Mouse (Mus musculus): ENCODE measurements around the gene Gm13283. TPM values are rescaled to one million over a fixed set of nuclear protein-coding genes. Genes with fewer than 3 reads are reported as not detected.

The Gm13283 gene
- not detected for polyA plus RNA-seq (2017; shearing (Covaris generic))

DNA sequence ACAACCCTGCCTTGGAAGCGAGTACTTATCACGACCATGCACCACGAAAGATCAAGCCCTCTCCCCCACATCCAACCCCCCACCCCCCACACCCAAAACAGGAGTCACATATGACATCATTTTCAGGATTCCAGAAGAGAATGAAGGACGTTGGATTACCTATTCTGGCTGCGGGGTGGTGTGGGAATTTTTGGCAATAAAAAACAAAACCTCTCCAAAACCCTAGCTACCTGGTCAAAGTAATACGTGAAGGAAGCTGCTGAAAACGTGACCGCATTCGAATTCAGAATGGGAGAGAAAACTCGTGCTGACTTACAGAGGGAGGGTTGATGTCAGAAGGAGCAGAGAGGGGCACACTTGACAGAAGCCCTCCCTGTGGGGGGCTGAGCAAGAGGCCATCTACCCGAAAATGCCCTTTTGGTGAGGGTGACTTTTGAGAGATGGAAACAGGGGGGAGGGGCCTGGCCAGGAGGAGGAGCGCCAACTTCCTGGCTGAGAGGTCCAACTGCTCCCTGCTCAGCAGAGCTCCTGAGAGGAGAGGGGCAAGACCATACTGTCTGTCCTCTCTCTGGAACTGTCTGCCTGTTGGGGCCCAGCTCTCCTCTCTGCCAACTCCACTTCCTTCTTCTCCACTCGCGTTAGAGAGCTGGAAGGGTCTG is at the start of gene Gm13283:
Gene Gm13283, plus strand, starts transcription at position 510 of the 659 bp plus-strand sequence.

DNA sequence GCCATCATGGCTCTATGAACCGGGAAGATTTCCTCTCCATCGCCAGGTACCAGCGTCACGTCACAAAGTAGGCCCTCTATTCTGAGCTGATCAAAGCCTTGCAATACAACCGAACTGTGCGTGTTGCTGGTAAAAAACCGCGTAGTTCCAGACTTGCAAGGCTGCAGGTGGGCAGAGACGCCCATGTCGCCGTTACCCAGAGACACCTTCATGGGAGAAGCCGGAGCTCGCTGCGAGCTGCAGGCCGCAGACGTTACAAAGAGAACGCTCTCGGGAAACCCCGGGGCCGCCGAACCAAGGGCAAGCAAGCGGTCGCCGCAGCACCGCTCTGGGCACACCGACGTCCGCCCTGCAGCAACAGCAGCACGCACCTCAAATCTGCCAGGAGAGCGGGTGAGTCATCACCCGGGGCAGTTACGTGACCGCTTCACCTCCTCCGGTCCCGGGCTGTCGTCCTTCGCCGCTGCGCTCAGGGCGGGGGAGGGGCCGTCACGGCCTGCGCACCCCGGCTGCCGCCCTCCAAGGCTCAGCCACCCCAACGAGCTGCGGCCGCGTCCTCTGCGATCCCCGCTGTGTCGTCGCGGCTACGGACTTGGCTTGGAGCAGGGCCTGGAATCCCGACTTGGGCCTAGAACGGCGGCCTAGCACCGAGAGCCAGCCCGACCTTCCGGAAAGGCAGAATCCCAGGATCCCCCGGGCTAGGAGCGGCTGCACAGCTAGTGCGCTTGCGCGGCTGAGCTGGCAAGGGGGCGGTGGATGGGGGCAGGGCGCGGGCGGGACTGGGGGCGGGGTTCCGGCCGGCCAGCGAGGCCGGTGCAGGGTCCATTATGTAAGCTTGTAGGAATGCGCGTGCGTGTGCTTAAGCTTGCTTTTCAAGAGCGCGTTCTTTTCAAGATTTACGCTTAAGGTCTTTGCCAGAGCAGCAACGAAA is 37.9 kb upstream of the Gm13283 start, which contains the start of the genes Gm26566 and Klhl9:
Gene Gm26566, plus strand, starts transcription at position 15 of the 931 bp plus-strand sequence.
Gene Klhl9, minus strand, starts transcription at position 675 of the 931 bp plus-strand sequence.

DNA sequence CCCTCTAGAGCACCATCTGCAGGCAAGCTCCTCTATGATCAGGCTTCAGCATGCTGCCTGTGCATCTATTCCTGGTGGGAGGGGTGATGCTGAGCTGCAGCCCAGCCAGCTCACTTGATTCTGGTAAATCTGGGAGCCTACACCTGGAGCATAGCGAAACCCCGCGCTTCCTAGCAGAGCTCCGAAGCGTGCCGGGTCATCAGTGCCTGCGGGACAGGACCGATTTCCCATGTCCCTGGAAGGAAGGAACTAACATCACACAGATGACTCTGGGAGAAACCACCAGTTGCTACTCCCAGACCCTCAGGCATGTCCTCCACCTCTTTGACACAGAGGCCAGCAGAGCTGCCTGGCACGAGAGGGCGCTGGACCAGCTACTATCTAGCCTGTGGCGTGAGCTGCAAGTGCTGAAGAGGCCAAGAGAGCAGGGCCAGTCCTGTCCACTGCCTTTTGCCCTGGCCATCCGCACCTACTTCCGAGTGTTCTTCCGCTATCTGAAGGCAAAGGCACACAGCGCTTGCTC is 5.0 kb upstream of the Gm13283 start, which contains the start of gene Gm13271:
Gene Gm13271, plus strand, starts transcription at position 51 of the 523 bp plus-strand sequence.

DNA sequence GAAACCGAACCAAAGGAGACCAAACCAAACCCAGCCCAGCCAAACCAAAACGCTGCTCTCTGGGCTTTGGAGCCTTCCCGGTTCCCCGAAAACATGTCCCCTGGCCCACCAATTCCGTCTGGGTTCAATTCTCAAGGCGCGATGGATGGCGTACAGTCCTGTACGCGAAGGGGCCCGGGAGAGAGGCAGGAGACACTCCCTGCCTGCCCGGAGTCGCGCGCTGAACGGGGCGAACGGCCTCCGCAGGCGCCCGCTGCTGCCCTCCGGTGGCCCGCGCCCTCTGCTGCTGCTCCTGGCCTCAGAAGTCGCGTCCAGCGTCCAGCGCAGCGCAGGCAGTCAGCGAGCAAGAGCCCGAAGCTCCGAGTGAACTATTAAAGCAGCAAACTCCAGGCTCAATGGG is 13.6 kb downstream of the Gm13283 start, which contains the start of gene Gm13290:
Gene Gm13290, plus strand, starts transcription at position 301 of the 400 bp plus-strand sequence.

DNA sequence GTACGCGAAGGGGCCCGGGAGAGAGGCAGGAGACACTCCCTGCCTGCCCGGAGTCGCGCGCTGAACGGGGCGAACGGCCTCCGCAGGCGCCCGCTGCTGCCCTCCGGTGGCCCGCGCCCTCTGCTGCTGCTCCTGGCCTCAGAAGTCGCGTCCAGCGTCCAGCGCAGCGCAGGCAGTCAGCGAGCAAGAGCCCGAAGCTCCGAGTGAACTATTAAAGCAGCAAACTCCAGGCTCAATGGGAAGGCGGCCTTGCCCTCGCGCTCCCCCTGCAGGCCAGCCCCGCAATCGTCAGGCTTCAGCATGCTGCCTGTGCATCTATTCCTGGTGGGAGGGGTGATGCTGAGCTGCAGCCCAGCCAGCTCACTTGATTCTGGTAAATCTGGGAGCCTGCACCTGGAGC is 16.7 kb downstream of the Gm13283 start, which contains the start of gene Gm13289:
Gene Gm13289, plus strand, starts transcription at position 301 of the 400 bp plus-strand sequence.

DNA sequence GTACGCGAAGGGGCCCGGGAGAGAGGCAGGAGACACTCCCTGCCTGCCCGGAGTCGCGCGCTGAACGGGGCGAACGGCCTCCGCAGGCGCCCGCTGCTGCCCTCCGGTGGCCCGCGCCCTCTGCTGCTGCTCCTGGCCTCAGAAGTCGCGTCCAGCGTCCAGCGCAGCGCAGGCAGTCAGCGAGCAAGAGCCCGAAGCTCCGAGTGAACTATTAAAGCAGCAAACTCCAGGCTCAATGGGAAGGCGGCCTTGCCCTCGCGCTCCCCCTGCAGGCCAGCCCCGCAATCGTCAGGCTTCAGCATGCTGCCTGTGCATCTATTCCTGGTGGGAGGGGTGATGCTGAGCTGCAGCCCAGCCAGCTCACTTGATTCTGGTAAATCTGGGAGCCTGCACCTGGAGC is 19.6 kb downstream of the Gm13283 start, which contains the start of gene Gm13272:
Gene Gm13272, plus strand, starts transcription at position 301 of the 400 bp plus-strand sequence.

DNA sequence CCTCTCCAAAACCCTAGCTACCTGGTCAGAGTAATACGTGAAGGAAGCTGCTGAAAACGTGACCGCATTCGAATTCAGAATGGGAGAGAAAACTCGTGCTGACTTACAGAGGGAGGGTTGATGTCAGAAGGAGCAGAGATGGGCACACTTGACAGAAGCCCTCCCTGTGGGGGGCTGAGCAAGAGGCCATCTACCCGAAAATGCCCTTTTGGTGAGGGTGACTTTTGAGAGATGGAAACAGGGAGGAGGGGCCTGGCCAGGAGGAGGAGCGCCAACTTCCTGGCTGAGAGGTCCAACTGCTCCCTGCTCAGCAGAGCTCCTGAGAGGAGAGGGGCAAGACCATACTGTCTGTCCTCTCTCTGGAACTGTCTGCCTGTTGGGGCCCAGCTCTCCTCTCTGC is 21.9 kb downstream of the Gm13283 start, which contains the start of gene Ifnz:
Gene Ifnz, plus strand, starts transcription at position 301 of the 400 bp plus-strand sequence.

DNA sequence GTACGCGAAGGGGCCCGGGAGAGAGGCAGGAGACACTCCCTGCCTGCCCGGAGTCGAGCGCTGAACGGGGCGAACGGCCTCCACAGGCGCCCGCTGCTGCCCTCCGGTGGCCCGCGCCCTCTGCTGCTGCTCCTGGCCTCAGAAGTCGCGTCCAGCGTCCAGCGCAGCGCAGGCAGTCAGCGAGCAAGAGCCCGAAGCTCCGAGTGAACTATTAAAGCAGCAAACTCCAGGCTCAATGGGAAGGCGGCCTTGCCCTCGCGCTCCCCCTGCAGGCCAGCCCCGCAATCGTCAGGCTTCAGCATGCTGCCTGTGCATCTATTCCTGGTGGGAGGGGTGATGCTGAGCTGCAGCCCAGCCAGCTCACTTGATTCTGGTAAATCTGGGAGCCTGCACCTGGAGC is 25.5 kb downstream of the Gm13283 start, which contains the start of gene Gm13276:
Gene Gm13276, plus strand, starts transcription at position 301 of the 400 bp plus-strand sequence.

DNA sequence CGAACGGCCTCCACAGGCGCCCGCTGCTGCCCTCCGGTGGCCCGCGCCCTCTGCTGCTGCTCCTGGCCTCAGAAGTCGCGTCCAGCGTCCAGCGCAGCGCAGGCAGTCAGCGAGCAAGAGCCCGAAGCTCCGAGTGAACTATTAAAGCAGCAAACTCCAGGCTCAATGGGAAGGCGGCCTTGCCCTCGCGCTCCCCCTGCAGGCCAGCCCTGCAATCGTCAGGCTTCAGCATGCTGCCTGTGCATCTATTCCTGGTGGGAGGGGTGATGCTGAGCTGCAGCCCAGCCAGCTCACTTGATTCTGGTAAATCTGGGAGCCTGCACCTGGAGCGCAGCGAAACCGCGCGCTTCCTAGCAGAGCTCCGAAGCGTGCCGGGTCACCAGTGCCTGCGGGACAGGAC is 28.5 kb downstream of the Gm13283 start, which contains the start of gene Gm13277:
Gene Gm13277, plus strand, starts transcription at position 231 of the 400 bp plus-strand sequence.

DNA sequence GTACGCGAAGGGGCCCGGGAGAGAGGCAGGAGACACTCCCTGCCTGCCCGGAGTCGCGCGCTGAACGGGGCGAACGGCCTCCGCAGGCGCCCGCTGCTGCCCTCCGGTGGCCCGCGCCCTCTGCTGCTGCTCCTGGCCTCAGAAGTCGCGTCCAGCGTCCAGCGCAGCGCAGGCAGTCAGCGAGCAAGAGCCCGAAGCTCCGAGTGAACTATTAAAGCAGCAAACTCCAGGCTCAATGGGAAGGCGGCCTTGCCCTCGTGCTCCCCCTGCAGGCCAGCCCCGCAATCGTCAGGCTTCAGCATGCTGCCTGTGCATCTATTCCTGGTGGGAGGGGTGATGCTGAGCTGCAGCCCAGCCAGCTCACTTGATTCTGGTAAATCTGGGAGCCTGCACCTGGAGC is 31.3 kb downstream of the Gm13283 start, which contains the start of gene Gm13278:
Gene Gm13278, plus strand, starts transcription at position 301 of the 400 bp plus-strand sequence.

DNA sequence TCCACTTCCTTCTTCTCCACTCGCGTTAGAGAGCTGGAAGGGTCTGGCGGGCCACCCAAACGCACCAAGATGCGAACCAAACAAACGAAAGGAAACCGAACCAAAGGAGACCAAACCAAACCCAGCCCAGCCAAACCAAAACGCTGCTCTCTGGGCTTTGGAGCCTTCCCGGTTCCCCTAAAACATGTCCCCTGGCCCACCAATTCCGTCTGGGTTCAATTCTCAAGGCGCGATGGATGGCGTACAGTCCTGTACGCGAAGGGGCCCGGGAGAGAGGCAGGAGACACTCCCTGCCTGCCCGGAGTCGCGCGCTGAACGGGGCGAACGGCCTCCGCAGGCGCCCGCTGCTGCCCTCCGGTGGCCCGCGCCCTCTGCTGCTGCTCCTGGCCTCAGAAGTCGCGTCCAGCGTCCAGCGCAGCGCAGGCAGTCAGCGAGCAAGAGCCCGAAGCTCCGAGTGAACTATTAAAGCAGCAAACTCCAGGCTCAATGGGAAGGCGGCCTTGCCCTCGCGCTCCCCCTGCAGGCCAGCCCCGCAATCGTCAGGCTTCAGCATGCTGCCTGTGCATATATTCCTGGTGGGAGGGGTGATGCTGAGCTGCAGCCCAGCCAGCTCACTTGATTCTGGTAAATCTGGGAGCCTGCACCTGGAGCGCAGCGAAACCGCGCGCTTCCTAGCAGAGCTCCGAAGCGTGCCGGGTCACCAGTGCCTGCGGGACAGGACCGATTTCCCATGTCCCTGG is 34.2 kb downstream of the Gm13283 start, which contains the start of gene Gm13275:
Gene Gm13275, plus strand, starts transcription at position 552 of the 740 bp plus-strand sequence.

DNA sequence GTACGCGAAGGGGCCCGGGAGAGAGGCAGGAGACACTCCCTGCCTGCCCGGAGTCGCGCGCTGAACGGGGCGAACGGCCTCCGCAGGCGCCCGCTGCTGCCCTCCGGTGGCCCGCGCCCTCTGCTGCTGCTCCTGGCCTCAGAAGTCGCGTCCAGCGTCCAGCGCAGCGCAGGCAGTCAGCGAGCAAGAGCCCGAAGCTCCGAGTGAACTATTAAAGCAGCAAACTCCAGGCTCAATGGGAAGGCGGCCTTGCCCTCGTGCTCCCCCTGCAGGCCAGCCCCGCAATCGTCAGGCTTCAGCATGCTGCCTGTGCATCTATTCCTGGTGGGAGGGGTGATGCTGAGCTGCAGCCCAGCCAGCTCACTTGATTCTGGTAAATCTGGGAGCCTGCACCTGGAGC is 37.2 kb downstream of the Gm13283 start, which contains the start of gene Gm13279:
Gene Gm13279, plus strand, starts transcription at position 301 of the 400 bp plus-strand sequence.

DNA sequence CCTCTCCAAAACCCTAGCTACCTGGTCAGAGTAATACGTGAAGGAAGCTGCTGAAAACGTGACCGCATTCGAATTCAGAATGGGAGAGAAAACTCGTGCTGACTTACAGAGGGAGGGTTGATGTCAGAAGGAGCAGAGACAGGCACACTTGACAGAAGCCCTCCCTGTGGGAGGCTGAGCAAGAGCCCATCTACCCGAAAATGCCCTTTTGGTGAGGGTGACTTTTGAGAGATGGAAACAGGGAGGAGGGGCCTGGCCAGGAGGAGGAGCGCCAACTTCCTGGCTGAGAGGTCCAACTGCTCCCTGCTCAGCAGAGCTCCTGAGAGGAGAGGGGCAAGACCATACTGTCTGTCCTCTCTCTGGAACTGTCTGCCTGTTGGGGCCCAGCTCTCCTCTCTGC is 39.4 kb downstream of the Gm13283 start, which contains the start of gene Gm13285:
Gene Gm13285, plus strand, starts transcription at position 301 of the 400 bp plus-strand sequence.

DNA sequence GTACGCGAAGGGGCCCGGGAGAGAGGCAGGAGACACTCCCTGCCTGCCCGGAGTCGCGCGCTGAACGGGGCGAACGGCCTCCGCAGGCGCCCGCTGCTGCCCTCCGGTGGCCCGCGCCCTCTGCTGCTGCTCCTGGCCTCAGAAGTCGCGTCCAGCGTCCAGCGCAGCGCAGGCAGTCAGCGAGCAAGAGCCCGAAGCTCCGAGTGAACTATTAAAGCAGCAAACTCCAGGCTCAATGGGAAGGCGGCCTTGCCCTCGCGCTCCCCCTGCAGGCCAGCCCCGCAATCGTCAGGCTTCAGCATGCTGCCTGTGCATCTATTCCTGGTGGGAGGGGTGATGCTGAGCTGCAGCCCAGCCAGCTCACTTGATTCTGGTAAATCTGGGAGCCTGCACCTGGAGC is 43.0 kb downstream of the Gm13283 start, which contains the start of gene Gm13287:
Gene Gm13287, plus strand, starts transcription at position 301 of the 400 bp plus-strand sequence.

DNA sequence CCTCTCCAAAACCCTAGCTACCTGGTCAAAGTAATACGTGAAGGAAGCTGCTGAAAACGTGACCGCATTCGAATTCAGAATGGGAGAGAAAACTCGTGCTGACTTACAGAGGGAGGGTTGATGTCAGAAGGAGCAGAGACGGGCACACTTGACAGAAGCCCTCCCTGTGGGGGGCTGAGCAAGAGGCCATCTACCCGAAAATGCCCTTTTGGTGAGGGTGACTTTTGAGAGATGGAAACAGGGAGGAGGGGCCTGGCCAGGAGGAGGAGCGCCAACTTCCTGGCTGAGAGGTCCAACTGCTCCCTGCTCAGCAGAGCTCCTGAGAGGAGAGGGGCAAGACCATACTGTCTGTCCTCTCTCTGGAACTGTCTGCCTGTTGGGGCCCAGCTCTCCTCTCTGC is 45.3 kb downstream of the Gm13283 start, which contains the start of gene Gm13288:
Gene Gm13288, plus strand, starts transcription at position 301 of the 400 bp plus-strand sequence.

Other genes with a start within 250 kb of the Gm13283 start
- gene Ifnb1, start 237.3 kb upstream of the Gm13283 start, polyA plus RNA-seq (2017; shearing (Covaris generic)) = 0.69 TPM
- gene Ifna15, start 201.9 kb upstream of the Gm13283 start, polyA plus RNA-seq (2017; shearing (Covaris generic)) = not detected
- not detected for gene Ifna14, start 188.3 kb upstream of the Gm13283 start, polyA plus RNA-seq (2017; shearing (Covaris generic))
- gene Ifna9, start 167.7 kb upstream of the Gm13283 start, polyA plus RNA-seq (2017; shearing (Covaris generic)) = not detected
- gene Ifna12, start 156.7 kb upstream of the Gm13283 start, polyA plus RNA-seq (2017; shearing (Covaris generic)) = not detected
- gene C87499, start 125.7 kb upstream of the Gm13283 start, polyA plus RNA-seq (2017; shearing (Covaris generic)) = not detected
- not detected for gene Ifna13, start 115.7 kb upstream of the Gm13283 start, polyA plus RNA-seq (2017; shearing (Covaris generic))
- not detected for gene Ifna16, start 83.2 kb upstream of the Gm13283 start, polyA plus RNA-seq (2017; shearing (Covaris generic))
- gene Ifna2, start 76.2 kb upstream of the Gm13283 start, polyA plus RNA-seq (2017; shearing (Covaris generic)) = not detected
- gene Ifnab, start 68.8 kb upstream of the Gm13283 start, polyA plus RNA-seq (2017; shearing (Covaris generic)) = not detected
- 0.66 TPM for gene Gm26566, start 38.3 kb upstream of the Gm13283 start, polyA plus RNA-seq (2017; shearing (Covaris generic))
- 19.4 TPM for gene Klhl9, start 37.7 kb upstream of the Gm13283 start, polyA plus RNA-seq (2017; shearing (Covaris generic))
- gene Gm13271, start 5.3 kb upstream of the Gm13283 start, polyA plus RNA-seq (2017; shearing (Covaris generic)) = not detected
- gene Gm13290, start 13.7 kb downstream of the Gm13283 start, polyA plus RNA-seq (2017; shearing (Covaris generic)) = not detected
- gene Gm13289, start 16.8 kb downstream of the Gm13283 start, polyA plus RNA-seq (2017; shearing (Covaris generic)) = not detected
- not detected for gene Gm13272, start 19.7 kb downstream of the Gm13283 start, polyA plus RNA-seq (2017; shearing (Covaris generic))
- gene Ifnz, start 22.0 kb downstream of the Gm13283 start, polyA plus RNA-seq (2017; shearing (Covaris generic)) = not detected
- gene Gm13276, start 25.6 kb downstream of the Gm13283 start, polyA plus RNA-seq (2017; shearing (Covaris generic)) = not detected
- gene Gm13277, start 28.5 kb downstream of the Gm13283 start, polyA plus RNA-seq (2017; shearing (Covaris generic)) = not detected
- not detected for gene Gm13278, start 31.4 kb downstream of the Gm13283 start, polyA plus RNA-seq (2017; shearing (Covaris generic))
- gene Gm13275, start 34.4 kb downstream of the Gm13283 start, polyA plus RNA-seq (2017; shearing (Covaris generic)) = not detected
- gene Gm13279, start 37.3 kb downstream of the Gm13283 start, polyA plus RNA-seq (2017; shearing (Covaris generic)) = not detected
- 0.65 TPM for gene Gm13285, start 39.5 kb downstream of the Gm13283 start, polyA plus RNA-seq (2017; shearing (Covaris generic))
- not detected for gene Gm13287, start 43.1 kb downstream of the Gm13283 start, polyA plus RNA-seq (2017; shearing (Covaris generic))
- gene Gm13288, start 45.4 kb downstream of the Gm13283 start, polyA plus RNA-seq (2017; shearing (Covaris generic)) = 0.32 TPM
- gene Ifna7, start 56.1 kb downstream of the Gm13283 start, polyA plus RNA-seq (2017; shearing (Covaris generic)) = not detected
- not detected for gene Ifna11, start 59.8 kb downstream of the Gm13283 start, polyA plus RNA-seq (2017; shearing (Covaris generic))
- gene Ifna6, start 67.3 kb downstream of the Gm13283 start, polyA plus RNA-seq (2017; shearing (Covaris generic)) = not detected
- not detected for gene Ifna5, start 75.4 kb downstream of the Gm13283 start, polyA plus RNA-seq (2017; shearing (Covaris generic))
- gene Ifna4, start 81.7 kb downstream of the Gm13283 start, polyA plus RNA-seq (2017; shearing (Covaris generic)) = not detected
- not detected for gene Ifna1, start 90.0 kb downstream of the Gm13283 start, polyA plus RNA-seq (2017; shearing (Covaris generic))
- gene Ifne, start 120.1 kb downstream of the Gm13283 start, polyA plus RNA-seq (2017; shearing (Covaris generic)) = not detected

Measured in effector memory CD4-positive, alpha-beta T cell, adult 5 months (primary cell).